Mouse (Mus musculus) neutrophil, adult 5-6 weeks (primary cell): ENCODE measurements around the gene Prss50. TPM values are rescaled to one million over a fixed set of nuclear protein-coding genes. Genes with fewer than 3 reads are reported as not detected.

Experiments
- ATAC-seq: fragments of 151-379, 151-347 bp; 2 replicates; pipeline ENCODE4 v1.8.0; 2017; ENCODE audit warnings: mild to moderate bottlenecking, moderate TSS enrichment; ENCODE audit not compliant: insufficient number of reproducible peaks, poor library complexity, low FRiP score, severe bottlenecking; ENCODE audit errors: extremely low read depth
- total RNA-seq: library from RNA; stranded (forward); fragments of 200-1000 nt; gene quantifications from 2 replicates; pipeline ENCODE4 v1.2.3, GENCODE M21; 2017

Gene Prss50
- total RNA-seq, 1 experiment from 2014 or later: not detected

DNA sequence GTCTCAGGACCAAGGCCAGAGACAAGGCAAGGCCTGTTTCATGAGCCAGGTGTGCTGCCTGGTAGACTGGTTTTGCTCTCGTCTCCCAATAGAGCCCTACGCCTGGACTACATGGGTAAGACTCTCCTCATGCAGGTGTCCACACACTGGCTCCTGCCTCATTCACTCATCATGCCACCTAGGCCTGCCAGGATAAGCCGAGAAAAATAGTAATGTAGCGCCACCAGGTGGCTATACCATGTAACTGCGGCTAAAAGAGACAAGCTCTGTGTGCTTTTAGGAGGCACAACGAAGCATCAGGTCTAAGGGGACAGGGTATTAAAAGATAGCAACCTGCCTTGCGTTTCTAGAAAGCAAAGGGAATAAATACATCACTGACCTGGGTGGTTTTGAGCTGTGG is 13.3 kb downstream of the Prss50 start:
- ATAC-seq: no peak

DNA sequence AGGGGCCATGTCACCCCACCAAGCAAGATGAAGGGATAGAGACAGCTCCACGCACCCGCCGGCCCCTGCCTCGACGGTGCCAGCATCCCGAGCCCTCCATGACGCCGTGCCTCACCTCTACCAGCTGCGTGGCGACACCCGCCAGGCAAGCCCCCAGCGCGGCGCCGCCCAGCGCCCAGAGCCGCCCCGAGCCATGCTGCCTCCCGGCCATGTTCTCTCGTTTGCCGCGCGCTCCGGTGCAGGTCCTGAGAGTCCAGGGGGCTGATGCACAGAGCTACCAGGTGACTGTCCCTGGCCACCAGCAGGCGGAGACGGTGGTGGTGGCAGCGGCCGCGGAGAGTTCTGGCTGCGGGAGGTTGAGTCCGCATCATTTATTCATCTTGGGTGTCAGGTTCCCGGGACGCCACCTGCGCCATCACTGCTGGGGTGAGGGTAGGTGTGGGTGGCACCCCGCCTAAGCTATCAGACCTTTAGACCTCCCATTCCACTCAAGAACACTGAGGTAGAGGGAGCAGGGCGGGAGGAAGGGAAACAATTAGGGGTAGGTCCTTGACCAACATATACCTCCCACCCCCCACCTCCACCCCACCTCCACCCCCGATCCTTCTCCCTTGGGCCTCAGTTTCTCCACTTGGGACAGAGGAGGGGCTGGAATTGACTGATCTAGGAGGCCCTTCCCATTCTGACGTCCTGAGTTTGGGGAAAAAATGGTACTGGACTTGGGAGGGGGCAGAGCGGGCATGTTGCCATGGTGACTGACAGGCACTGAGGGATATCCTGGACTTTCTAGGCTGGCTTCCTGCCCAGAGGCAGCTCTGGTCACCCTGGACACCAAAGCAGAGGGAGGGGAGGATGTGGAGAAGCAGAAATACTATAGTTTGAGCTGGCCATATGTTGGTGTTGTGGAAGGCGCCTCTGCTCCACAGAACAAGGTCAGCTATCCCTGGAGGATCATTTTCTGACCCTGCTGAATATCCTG is 16.2 kb downstream of the Prss50 start:
- no peak for ATAC-seq

DNA sequence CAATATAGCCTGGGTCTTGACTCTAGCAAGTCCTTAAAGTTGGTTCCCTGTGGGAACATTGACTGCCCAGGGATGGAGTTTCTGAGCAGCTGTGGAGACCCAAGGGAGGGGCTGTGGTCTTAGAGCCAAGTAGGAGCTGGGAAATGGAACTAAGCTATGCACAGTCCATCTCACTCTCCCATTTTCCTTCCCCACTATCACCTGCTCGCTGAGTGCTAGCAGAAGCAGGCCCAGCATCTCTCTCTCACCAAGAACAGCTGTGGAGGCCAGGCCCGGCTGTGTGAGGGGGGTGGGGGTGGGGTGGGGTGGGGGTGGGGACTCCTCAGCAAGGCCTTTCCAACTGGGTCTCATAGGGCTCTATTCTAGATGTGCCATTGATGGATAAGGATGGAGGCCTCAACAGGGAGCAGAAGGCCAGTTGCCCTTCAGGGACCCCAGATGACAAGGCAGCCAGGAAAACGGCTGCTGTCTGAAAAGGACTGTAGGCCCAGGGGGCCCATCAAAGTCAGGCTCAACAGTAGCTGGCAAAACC is 17.0 kb downstream of the Prss50 start:
- ATAC-seq: no peak

DNA sequence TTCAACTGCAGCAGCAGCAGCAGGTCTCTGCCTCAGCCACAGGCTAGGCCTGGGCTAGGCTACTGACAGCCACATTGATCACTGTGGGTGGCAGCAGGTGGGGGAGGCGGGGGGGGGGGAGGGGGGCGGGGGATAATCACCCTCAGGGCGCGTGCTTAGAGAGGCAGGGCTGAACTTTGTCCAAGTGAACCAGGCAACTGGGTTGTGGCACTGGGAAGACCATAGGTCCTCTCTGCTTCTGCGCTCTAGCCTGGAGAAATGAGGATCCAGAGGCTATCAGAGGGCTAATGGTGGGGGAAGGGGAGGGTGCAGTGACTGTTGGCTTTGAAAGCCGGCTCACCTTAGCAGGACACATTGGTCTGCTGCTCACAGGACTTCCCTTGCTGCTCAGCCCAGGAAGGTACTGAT is 17.5 kb downstream of the Prss50 start:
- ATAC-seq: no peak

DNA sequence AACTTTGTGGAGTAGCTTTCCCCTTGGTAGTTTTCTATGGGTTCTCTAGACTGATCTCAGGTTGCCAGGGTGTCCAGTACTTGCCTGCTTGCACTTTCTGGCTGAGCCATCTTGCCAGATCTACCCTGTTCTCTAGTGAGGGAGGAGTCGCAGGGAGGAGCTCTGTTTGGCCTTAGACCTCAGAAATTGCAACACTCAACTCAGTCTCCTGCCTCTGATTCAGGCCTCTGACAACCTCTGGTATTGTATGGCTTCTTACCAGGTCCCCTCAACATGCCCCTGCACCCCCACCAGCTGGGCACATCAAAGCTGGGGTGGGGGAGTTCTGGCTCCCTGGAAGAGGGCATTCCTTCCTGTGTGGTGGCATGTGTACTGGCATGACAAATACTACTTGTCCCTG is 19.6 kb downstream of the Prss50 start:
- no peak for ATAC-seq

GRCm38 (mm10) chr9:110877888-110878287 is 20.1 kb downstream of the Prss50 start:
- no peak for ATAC-seq

DNA sequence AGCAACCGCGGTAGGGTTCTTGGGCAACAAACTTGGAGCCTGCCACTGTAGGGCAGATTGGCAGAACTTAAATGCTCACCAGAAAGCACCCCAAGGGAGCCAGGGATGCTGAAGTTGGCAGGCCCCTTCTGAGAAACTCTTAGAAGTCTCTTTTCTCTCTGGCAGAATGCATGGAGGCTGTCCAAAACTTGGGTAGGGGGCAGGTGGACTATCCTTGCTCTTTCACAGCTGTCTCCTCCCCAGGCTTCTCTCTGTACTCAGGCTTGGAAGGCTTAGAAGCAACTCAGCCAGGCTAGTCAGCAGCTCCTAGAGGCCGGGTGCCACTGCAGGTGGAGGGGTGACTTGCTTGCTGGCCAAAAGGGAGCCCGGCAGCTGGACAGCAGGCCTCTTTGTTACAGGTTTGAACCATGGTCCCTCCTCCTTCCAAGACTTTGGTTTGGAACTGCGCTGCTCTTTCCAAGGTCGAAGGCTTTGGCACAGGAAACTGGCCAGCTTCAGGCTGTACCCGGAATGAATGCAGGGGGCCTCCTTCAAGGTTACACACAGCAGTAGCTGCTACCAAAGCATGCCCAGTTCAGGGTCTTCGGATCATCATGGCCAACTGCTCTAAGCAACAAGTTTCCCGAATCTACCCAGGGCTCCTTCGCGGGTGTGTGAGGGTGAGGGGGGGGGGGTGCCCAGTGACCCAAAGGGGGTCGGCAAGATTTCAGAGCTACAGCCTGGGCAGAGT is 21.6 kb downstream of the Prss50 start, which contains the start of gene Als2cl:
Gene Als2cl (plus strand): TSS at position 680 of the 730 bp plus-strand sequence.
- ATAC-seq: no peak

DNA sequence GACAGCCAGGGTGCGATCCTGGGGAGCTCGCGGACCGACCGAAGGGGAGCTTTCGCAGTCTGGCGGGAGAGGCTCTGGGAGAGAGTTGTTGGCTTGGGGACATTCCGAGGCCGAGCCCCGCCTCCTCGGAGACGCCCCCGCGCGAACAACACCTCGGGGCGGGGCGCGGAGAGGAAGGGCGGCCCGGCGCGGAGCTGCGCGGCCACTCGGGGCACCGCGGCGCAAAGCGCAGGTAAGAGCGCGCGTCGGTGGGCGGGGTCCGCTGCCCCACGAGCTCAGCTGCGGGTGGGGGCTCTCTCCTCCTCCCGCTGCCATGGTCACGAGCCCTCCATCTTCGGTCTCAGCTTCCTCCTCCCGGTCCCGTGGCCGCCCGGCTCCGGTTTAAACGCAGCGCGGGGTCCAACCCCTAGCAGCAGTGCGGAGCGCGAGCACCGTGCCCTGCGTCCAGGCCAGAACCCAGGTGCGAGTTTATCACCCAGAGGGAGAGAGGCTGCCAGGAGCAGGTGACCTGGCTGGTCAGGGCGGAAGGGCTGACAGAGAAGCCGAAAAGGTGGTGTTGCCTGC is 22.3 kb downstream of the Prss50 start, which contains the start of gene Tmie:
Gene Tmie (minus strand): TSS at position 116 of the 564 bp plus-strand sequence.
- no peak for ATAC-seq

GRCm38 (mm10) chr9:110880772-110881171 is 23.0 kb downstream of the Prss50 start:
- ATAC-seq: no peak

- ATAC-seq: no peak
These were observed 24.2 kb downstream of the Prss50 start for GRCm38 (mm10) chr9:110881953-110882352.

DNA sequence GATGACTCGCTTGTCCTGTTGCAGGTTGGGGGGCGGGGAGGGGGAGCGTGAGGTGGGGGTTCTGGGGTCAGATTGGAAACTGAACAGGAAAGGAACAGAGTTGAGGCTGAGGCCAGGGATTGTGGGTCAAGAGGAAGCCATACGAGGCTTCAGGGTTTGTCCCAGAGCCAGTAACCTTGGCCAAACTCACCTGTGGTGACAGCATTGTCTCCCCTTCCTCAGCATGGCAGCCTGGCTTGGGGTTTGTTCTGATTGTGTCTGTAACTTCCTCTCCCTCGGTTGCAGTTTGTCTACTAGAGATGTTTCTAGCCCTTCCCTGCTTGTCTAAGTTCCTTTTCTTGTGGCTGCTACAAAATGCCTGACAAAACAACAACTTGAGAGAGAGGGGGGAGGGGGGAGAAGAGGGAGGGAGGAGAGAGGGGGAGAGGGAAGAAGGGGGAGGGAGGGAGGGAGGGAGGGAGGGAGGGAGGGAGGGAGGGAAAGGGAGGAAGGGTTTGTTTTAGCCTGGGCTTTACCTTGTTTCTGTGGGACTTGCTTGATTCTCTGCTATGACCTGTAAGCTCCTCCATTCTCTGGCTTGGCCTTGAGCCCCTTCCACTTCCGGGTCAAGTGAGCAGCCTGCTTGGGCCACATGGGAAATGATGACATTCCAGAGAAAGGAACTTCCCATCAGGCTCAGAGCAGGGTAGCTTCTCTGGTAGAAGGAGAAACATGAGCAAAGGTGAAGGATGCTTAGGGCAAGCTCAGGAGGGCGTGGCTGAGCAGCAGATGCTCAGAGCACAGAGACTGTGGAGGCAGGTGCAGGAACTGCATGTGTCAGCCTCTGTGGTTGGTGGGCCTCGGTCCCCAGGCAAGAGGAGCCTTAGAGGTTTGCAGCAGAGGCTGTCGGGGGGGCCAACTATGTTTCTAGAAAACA is 29.9 kb downstream of the Prss50 start:
- no peak for ATAC-seq

GRCm38 (mm10) chr9:110888935-110889334 is 31.2 kb downstream of the Prss50 start:
- no peak for ATAC-seq

DNA sequence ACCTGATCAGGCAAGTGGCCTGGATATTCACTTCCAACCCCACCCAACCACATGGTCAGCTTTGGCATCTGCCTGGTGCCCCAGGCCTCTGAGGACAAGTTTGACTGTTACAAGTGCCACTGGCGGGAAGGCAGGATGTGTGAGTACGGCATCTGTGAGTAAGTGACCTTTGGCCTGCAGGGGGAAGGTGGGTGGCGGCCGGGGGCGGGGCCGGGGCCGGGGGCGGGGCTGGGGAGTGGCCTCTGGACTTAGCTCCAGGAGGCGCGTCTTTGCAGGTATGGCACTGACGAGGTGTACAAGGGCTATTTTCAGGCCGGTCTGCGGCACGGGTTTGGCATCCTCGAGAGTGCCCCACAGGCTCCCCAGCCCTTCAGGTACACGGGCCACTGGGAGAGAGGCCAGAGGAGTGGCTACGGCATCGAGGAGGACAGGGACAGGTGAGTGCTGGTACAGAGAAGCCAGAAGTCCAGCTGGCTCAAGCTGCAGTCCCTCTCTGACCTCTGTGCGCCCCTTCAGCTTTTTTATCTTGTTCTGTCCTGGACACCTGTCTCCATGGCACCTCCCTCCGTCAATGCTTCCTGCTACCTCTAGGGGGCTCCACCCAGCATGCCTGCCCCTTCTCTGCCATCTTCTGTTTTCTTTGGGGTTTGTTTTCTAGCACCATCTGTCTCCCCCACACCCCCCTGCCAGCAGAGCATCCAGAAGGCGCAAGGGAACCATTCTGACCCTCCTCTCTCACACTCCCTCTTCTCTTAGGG is 32.4 kb downstream of the Prss50 start:
- no peak for ATAC-seq

GRCm38 (mm10) chr9:110891077-110891828 is 33.5 kb downstream of the Prss50 start:
- no peak for ATAC-seq

- ATAC-seq: no peak
These were observed 34.8 kb downstream of the Prss50 start for GRCm38 (mm10) chr9:110892552-110892951.

DNA sequence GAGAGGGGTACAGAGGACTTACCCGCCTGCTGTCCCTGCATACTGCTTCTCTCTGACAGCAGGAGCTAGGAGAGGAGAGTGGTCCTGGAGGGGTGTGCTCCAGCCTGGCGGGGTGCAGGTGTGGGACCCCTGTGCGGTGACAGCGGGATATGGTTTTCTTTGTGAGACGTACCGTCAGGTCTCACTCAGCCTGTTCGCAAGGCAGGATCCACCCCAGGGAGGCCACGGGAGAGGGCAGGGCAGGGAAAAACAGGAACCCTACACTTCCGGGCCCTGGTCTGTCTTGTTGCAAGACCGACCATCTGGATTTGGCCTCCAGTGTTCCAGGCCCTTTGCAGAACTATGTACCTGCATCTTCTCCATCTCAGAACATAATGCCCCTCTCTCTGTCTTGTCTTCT is 35.7 kb downstream of the Prss50 start:
- no peak for ATAC-seq

DNA sequence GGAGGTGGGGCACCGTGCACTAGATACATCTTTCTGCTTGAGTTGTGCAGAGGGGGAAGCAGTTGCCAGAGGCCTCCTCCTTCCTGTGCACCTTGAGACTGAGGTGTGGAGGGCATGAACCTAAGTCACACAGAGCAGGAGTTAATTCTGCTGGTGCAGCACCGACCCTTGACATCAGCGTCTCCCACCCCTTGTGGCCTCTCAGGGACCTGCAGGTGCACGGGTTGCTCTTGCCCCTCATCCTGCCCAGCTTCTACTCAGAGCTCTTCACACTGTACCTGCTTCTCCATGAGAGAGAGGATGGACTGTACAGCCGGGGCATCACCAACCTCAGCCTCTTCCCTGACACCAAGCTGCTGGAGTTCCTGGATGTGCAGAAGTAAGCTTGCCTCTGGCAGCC is 37.7 kb downstream of the Prss50 start:
- no peak for ATAC-seq
